Mouse (Mus musculus) neural tube, embryonic 10.5 days (tissue): ENCODE data around the gene Ipp.

Experiments
- DNase-seq: peaks from one replicate; pipeline ENCODE4 v3.0.0-alpha.2; 2017; ENCODE audit warnings: low spot score; ENCODE audit errors: extremely low spot score

Ipp gene

DNA sequence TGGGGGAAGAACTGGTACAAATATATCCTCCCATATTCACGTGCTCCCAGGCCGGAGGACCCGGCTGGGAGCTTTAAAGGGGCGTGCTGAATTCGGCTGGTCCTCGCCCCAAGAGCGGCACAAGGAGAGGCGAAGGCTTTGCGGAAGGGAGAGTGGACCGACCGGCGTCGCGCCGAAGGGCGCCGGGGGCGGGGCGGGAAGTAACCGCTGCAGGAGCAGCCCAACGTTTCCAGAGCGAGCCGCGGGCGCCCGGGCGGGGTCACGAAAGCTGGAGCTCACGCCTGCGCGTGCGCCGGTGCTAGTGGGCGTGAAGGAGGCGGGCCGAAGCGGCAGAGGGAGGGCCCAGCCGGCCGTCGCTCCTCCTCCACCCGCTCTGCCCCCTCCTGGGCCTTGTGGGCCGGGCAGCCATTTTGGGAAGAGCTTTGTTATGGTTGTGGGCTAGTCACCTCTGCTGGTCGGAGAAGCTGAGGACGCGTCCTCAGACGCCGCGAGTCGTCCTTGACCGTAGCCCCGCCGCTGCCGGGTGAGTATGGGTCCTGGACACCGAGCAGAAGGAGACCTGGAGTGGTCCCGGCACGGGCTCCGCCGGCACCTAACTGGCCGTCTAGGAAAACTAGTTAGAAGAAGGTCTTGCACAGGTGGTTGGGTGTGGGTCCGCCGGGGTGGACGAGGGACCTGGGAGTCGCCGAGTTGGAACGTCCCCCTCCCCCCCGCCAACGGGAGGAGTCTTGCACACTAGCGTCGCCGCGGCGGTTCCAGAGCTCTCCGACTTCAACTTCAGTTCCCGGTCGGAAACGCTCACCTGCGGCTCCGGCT is 50.2 kb downstream of the Ipp start, which contains the start of gene Gpbp1l1:
Gene Gpbp1l1, plus strand, starts transcription at position 353 of the 816 bp plus-strand sequence.
- DNase-seq, result peak; percentile 98

DNA sequence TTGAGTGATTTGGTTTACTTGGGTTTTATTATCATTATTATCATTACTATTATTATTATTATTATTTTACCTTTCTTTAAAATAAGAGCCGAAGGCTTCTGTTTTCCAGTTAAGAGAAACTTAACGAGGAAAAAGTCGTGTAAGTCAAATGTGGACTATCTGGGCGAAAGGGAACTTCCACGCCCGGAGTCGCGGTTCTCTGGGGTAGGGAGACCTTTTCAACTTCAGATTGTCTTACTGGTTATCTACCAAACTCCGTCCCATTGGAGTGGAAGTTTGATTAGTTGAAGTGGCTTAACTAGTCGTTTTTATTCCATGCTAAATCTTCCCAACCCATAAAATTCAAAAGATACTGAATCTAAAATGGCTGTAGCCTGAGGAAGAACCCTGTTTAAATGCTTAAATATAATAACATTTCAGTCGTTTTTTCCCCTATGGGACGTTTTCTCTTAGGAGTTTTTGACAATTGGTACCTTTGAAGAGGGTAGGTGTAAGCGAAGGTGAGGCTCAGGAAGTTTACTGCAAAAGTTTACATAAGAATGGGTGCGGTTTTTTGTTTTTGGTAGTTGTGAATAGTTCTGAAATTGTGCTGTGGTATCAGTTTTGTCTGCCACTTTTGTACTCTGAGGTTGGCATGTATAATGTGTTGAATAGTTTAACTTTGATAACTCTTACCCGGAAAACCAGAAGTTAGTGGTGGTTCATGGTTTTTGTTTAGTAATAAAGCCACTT is 51.0 kb downstream of the Ipp start:
- peak; percentile 20 for DNase-seq
